Mouse (Mus musculus) brain, embryonic 14.5 days (tissue): ENCODE results near the gene Asb3. TPM values are rescaled to one million over a fixed set of nuclear protein-coding genes. Genes with fewer than 3 reads are reported as not detected.
"Not testable (repeated sequence)": the region's sequence is repeated elsewhere in the genome, so short reads cannot be mapped to it uniquely, and the experiment has no call there.

Experiments
- DNase-seq: peaks from one replicate; pipeline ENCODE4 v3.0.0-alpha.2; 2011; ENCODE audit warnings: low read depth
- CTCF ChIP-seq: fragments of 200-500 bp; IDR thresholded peaks from 2 replicates; pipeline ENCODE4 v1.5.1; 2012; ENCODE audit warnings: inconsistent platforms, mild to moderate bottlenecking, moderate library complexity, borderline replicate concordance; ENCODE audit not compliant: insufficient read depth, insufficient read length; ENCODE audit errors: extremely low read depth
- POLR2A ChIP-seq: fragments of 200-500 bp; IDR thresholded peaks from 2 replicates; pipeline ENCODE4 v1.6.1; 2012; ENCODE audit warnings: mild to moderate bottlenecking, inconsistent platforms, borderline replicate concordance; ENCODE audit not compliant: poor library complexity, insufficient read depth, insufficient read length, severe bottlenecking; ENCODE audit errors: extremely low read depth
- polyA plus RNA-seq: library from polyadenylated mRNA; depleted of rRNA; stranded (reverse); fragments of >200 nt; gene quantifications from 2 replicates; pipeline ENCODE4 v1.2.3, GENCODE M21; 2012; rRNA removed

Gene Asb3
- polyA plus RNA-seq, 1 experiment = 11.4 TPM

DNA sequence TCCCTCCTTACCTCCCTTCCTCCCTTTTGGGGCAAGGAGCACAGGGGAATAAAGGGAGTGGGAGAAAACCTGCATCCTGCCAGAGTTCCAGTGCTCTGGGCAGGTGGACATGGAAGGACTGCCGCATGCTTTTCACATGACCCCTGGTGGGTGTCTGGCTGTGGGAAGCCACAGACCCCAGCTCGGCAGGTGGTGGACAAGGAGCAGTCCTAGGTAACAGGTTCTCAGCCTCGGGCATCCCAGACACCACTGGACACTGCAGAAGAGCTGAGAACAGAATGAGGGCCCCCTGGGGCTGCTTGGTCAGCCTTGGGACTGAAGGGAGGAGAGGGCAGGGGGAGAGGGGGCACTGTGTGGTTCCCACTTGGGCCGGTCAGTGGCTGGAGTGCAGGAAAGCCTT is 149.7 kb downstream of the Asb3 start:
- TF ChIP-seq POLR2A (no peak), CTCF (no peak)

DNA sequence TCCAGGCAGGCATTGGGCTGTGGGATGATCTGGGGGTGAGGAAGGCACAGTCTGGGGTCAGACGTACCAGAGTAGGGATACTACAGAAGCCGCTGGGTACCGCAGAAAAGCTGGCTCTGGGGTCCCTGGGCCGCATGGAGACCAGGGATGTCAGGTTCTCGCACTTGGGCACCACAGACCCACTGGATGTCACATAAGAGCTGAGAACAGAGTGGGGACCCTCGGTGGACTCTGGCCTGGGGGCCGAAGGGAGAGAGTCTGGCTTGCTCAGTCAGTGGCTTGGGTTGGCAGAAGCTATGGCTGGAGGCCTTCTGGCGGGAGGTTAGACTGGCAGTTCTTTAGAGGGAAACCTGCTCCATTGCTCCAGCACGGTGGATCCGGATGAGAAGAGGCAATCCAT is 204.8 kb downstream of the Asb3 start:
- no peak for TF ChIP-seq POLR2A
- TF ChIP-seq CTCF = no peak
- no peak for DNase-seq

More for the DNA sequence above, 149.7 kb downstream of the Asb3 start:
- DNase-seq = no peak

DNA sequence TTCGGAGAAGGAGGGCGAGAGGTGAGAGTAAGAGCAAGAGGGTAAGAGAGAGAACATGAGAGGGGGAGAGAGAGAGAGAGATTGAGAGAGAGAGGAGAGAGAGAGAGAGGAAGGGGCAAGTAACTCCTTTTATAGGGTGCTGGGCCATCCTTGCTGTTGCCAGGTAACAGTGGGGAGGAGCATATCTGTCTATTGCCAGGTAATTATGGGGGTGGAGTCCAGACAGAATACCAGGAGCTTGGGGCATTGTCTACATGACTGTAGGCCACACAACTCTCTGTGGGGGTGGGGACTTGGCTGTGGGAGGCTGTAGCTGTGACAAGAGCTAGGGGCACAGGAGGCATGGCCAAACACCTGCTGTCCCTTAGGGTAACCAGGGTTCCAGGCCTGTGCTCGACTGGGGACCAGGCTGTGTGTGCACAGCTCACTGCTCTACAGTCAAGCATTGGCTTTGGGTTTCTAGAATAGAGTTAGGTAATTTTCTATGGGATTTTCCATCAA is 205.3 kb downstream of the Asb3 start:
- TF ChIP-seq POLR2A (no peak), CTCF (no peak)
- DNase-seq = no peak

DNA sequence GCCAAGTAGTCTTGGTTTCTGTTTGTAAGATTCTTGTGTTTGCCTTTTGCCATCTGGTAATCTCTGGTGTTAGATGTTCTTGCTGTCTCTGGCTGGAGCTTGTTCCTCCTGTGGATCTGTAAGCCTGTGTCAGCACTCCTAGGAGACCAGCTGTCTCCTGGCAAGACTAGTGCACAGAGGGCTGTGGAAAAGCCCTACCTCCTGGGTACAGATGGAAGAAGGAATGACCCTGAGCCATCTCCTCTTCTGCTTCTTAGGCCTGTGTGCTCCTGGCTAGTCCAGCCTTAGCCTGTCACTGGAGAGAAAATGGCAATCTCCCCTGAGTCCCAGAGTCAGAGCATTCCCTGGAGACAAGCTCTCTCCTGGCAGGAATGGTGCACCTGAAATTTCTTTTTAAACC is 214.3 kb downstream of the Asb3 start:
- DNase-seq = not testable (repeated sequence)

GRCm38 (mm10) chr11:31102188-31102587 is 217.0 kb downstream of the Asb3 start:
- TF ChIP-seq POLR2A (no peak), CTCF (no peak)
- no peak for DNase-seq

- TF ChIP-seq POLR2A (no peak), CTCF (no peak)
- no peak for DNase-seq
Measured at GRCm38 (mm10) chr11:31105364-31105763, 220.1 kb downstream of the Asb3 start.

GRCm38 (mm10) chr11:31126964-31127363 is 241.7 kb downstream of the Asb3 start:
- not testable (repeated sequence) for DNase-seq

DNA sequence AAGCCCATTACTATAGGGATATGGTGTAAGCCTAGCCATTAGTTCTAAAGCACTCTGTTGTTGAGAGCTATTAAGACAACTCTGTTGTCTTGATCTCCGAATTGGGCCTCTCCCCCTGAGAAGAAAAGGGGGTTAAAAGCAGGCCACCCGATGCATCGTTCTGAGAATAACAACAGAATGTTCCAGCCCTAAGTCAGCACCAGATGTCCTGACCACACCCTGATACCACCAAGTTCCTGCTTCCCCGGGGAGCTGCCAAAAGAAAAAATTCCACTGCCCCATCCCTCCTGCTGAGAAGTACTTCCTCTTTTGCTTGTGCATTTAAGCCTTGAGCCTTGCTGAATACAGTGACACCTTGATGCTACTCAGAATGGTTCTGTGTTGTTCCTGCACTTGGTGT is 248.5 kb downstream of the Asb3 start:
- DNase-seq = not testable (repeated sequence)

- DNase-seq = not testable (repeated sequence)
Measured at GRCm38 (mm10) chr11:31134824-31135223, 249.6 kb downstream of the Asb3 start.

DNA sequence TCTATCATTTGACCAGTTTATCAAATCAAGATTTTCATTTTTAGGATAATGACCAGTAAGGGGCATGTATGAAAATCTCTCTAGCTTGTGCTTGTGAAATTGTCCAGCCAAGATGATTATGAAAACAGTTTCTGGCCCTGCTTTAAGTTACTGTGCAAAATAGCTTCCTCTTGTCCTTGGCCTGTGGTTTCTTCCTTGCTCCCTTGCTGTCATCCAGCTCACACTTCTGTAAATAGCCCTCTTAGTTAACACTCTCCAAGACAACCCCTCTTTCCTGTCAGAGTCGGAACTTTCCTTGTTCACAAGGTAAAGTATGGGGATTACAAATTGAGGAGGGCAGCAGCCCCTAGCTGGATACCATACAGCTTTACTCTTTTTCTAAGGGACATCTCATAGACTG is 253.2 kb downstream of the Asb3 start:
- not testable (repeated sequence) for DNase-seq

Other genes with a start within 250 kb of the Asb3 start
- 6.0 and 8.1 TPM in 2 replicates for gene Acyp2, start 235.8 kb upstream of the Asb3 start, polyA plus RNA-seq
- gene Psme4, start 113.7 kb upstream of the Asb3 start, polyA plus RNA-seq = 47.5 and 50.8 TPM in 2 replicates
- gene Gpr75, start 58 bp upstream of the Asb3 start, polyA plus RNA-seq = 5.7 and 7.1 TPM in 2 replicates
- gene Erlec1, start 68.9 kb downstream of the Asb3 start, polyA plus RNA-seq = 21.5 and 22.8 TPM in 2 replicates
- gene Chac2, start 100.9 kb downstream of the Asb3 start, polyA plus RNA-seq = 9.0 and 9.6 TPM in 2 replicates